Mouse (Mus musculus) myocyte (in vitro differentiated cells): ENCODE measurements around the gene Kcnj16. TPM values are rescaled to one million over a fixed set of nuclear protein-coding genes. Genes with fewer than 3 reads are reported as not detected.

Experiments
- H3K27me3 ChIP-seq: one replicate; pipeline ENCODE4 v1.6.1; 2011; ENCODE audit not compliant: control insufficient read depth, insufficient read depth, insufficient read length
- H3K36me3 ChIP-seq: one replicate; pipeline ENCODE4 v1.6.1; 2011; ENCODE audit not compliant: control insufficient read depth, insufficient read depth
- H3K4me2 ChIP-seq: one replicate; pipeline ENCODE4 v1.6.1; 2011; ENCODE audit warnings: low read depth, control low read depth
- H3K4me3 ChIP-seq: one replicate; pipeline ENCODE4 v1.5.1; 2011; ENCODE audit warnings: mild to moderate bottlenecking, control low read depth, moderate library complexity
- H3K79me2 ChIP-seq: one replicate; pipeline ENCODE4 v1.6.1; 2011; ENCODE audit not compliant: control insufficient read depth, insufficient read depth
- H3ac ChIP-seq: one replicate; pipeline ENCODE4 v1.6.1; 2011; ENCODE audit not compliant: control insufficient read depth, insufficient read length
- CEBPB ChIP-seq: IDR thresholded peaks from 2 replicates; pipeline ENCODE4 v1.6.1; 2011; ENCODE audit warnings: mild to moderate bottlenecking, moderate library complexity; ENCODE audit not compliant: poor library complexity, insufficient read depth, severe bottlenecking
- E2F4 ChIP-seq: IDR thresholded peaks from one replicate; pipeline ENCODE4 v1.6.1; 2011; ENCODE audit warnings: mild to moderate bottlenecking, control low read depth, moderate library complexity; ENCODE audit not compliant: insufficient read depth
- MAX ChIP-seq: IDR thresholded peaks from one replicate; pipeline ENCODE4 v1.6.1; 2011; ENCODE audit warnings: low read depth, mild to moderate bottlenecking, control low read depth
- MYOD1 ChIP-seq, 3 experiments: IDR thresholded peaks; one replicate each; pipeline ENCODE4 v1.6.1; 2011; ENCODE audit warnings: control low read depth in 2 of 3, low read depth in 2 of 3, mild to moderate bottlenecking in 2 of 3, moderate library complexity in 1 of 3; ENCODE audit not compliant: insufficient read length in 2 of 3, control insufficient read depth in 1 of 3
- MYOG ChIP-seq, 3 experiments: IDR thresholded peaks; one replicate each; pipeline ENCODE4 v1.6.1; 2011; ENCODE audit warnings: control low read depth in 2 of 3, low read depth in 2 of 3, mild to moderate bottlenecking in 2 of 3; ENCODE audit not compliant: insufficient read length in 2 of 3, control insufficient read depth in 1 of 3, insufficient read depth in 1 of 3
- POLR2A ChIP-seq: IDR thresholded peaks from one replicate; pipeline ENCODE4 v1.6.1; 2011; ENCODE audit warnings: low read depth, mild to moderate bottlenecking, control low read depth, moderate library complexity; ENCODE audit not compliant: insufficient read length
- POLR2AphosphoS2 ChIP-seq: IDR thresholded peaks from one replicate; pipeline ENCODE4 v1.6.1; 2011; ENCODE audit warnings: low read depth, control low read depth; ENCODE audit not compliant: insufficient read length
- REST ChIP-seq: IDR thresholded peaks from one replicate; pipeline ENCODE4 v1.6.1; 2011; ENCODE audit warnings: mild to moderate bottlenecking, control low read depth, moderate library complexity; ENCODE audit not compliant: insufficient read depth, insufficient read length
- SRF ChIP-seq: IDR thresholded peaks from one replicate; pipeline ENCODE4 v1.6.1; 2011; ENCODE audit warnings: low read depth; ENCODE audit not compliant: control insufficient read depth, insufficient read length
- TCF12 ChIP-seq: IDR thresholded peaks from one replicate; pipeline ENCODE4 v1.6.1; 2011; ENCODE audit warnings: mild to moderate bottlenecking, control low read depth; ENCODE audit not compliant: poor library complexity, insufficient read depth, severe bottlenecking
- TCF3 ChIP-seq: IDR thresholded peaks from one replicate; pipeline ENCODE4 v1.6.1; 2011; ENCODE audit warnings: low read depth, control low read depth; ENCODE audit not compliant: insufficient read length
- USF1 ChIP-seq: IDR thresholded peaks from one replicate; pipeline ENCODE4 v1.6.1; 2011; ENCODE audit warnings: low read depth, mild to moderate bottlenecking, control low read depth, moderate library complexity
- polyA plus RNA-seq: library from polyadenylated mRNA; unstranded; fragments of >200 nt; fragmentation: generic; extraction: Trizol; gene quantifications from one replicate; pipeline ENCODE4 v1.2.1, GENCODE M21; 2012; ENCODE audit warnings: missing spikeins

Gene Kcnj16
- polyA plus RNA-seq, 1 experiment = 0.06 TPM

DNA sequence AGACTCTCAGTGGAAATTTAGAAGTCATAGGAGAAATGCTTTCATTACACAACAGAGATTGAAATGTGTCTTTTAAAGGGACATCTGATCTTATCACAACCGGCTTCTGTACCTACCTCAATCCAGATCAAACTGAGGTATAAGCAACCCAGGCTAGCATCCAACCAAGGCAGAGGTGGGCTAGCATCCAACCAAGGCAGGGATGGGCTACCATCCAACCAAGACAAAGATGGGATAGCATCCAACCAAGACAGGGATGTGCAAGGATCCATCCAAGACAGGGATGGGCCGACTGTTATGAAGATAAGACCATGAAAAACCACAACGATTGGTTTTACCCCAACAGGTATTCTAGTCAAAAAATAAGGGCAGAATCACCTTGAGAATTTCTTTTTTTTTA, 48.4 kb downstream of the Kcnj16 start:
- no peak overlapping the region for H3ac ChIP-seq
- TF ChIP-seq SRF = no peak
- no peak for TF ChIP-seq POLR2AphosphoS2
- no peaks in the 10 kb centered on the region for H3K36me3 ChIP-seq
- H3K27me3 ChIP-seq = no peaks in the 10 kb centered on the region
- H3K4me2 ChIP-seq = no peak overlapping the region
- H3K4me3 ChIP-seq = no peak overlapping the region
- H3K79me2 ChIP-seq = no peaks in the 10 kb centered on the region

- Histone ChIP-seq H3K79me2 (no peaks in the 10 kb centered on the region), H3ac (no peak overlapping the region), H3K27me3 (no peaks in the 10 kb centered on the region), H3K4me3 (no peak overlapping the region), H3K4me2 (no peak overlapping the region), H3K36me3 (no peaks in the 10 kb centered on the region)
- TF ChIP-seq TCF12 (no peak), E2F4 (no peak), MAX (no peak), USF1 (no peak), POLR2A (no peak), MYOD1 (IDR thresholded peaks at IDR 0.05; ENCODE audit: control insufficient read depth in 1 of 3, insufficient read length in 2 of 3, low read depth in 2 of 3) (no peak)
Measured at GRCm38 (mm10) chr11:111020211-111020610, 52.4 kb downstream of the Kcnj16 start.

DNA sequence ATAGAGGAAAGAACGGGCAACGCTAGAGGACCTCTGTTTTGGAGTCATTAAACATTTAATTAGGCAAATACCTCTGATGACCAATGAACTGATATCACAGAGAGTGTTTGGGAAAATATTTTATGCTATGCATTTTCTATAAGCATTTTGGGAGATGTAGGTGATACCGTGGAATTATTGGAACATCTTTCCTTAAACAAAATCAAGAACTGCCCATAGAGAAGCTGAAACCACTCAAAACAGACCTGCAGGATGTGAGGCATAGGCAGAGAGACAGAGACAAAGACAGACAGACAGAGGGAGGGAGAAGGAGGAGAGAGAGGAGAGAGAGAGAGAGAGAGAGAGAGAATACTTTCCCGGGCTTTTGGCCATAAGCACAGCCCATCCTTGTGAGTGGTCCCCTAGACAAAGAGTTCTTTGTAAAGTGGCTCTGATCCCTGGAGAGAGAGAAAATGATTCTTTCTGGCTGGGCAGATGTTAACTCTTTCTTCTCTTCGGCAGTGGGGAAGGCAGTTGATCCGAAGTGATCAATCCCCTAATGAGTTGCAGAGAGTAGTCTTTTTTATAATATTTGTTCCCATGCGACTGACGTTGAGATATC, 54.9 kb downstream of the Kcnj16 start:
- Histone ChIP-seq H3K79me2 (no peaks in the 10 kb centered on the region), H3ac (no peak overlapping the region), H3K27me3 (no peaks in the 10 kb centered on the region), H3K36me3 (no peaks in the 10 kb centered on the region), H3K4me2 (no peak overlapping the region), H3K4me3 (no peak overlapping the region)
- TF ChIP-seq CEBPB = no peak
- TF ChIP-seq POLR2A = no peak
- TF ChIP-seq TCF3 = no peak
- no peak for TF ChIP-seq MYOG (IDR thresholded peaks at IDR 0.05; ENCODE audit: control insufficient read depth in 1 of 3, insufficient read depth in 1 of 3, insufficient read length in 2 of 3, low read depth in 2 of 3)
- no peak for TF ChIP-seq MYOD1 (IDR thresholded peaks at IDR 0.05; ENCODE audit: control insufficient read depth in 1 of 3, insufficient read length in 2 of 3, low read depth in 2 of 3)
- TF ChIP-seq USF1 = no peak
- TF ChIP-seq REST = no peak

- Histone ChIP-seq H3K4me2 (no peak overlapping the region), H3K4me3 (no peak overlapping the region), H3ac (no peak overlapping the region), H3K27me3 (no peaks in the 10 kb centered on the region), H3K79me2 (no peaks in the 10 kb centered on the region), H3K36me3 (no peaks in the 10 kb centered on the region)
- TF ChIP-seq CEBPB = no peak
- no peak for TF ChIP-seq POLR2A
- no peak for TF ChIP-seq POLR2AphosphoS2
- no peak for TF ChIP-seq REST
- no peak for TF ChIP-seq MYOD1 (IDR thresholded peaks at IDR 0.05; ENCODE audit: control insufficient read depth in 1 of 3, insufficient read length in 2 of 3, low read depth in 2 of 3)
Measured at GRCm38 (mm10) chr11:111042175-111042574, 74.3 kb downstream of the Kcnj16 start.

DNA sequence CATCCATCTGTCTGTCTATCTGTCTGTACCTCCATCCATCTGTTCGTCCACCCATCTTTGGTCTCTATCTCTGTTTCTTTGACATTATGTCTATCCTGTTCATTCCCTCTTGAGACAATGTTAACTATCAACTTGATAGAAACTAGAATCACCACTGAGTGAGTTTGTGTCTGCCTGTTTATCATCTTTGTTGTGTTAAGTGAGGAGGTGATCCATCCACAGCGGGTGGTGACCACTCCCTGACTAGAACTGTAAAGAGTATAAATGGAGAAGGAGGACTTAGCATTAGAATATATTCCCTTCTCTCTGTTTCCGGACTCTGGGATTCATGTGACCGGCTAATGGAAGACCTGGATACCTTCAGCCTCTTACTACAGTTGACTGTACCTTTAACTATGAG, 75.5 kb downstream of the Kcnj16 start:
- H3K27me3 ChIP-seq = no peaks in the 10 kb centered on the region
- TF ChIP-seq MAX = no peak
- TF ChIP-seq SRF = no peak
- no peak for TF ChIP-seq CEBPB
- no peak for TF ChIP-seq MYOD1 (IDR thresholded peaks at IDR 0.05; ENCODE audit: control insufficient read depth in 1 of 3, insufficient read length in 2 of 3, low read depth in 2 of 3)
- TF ChIP-seq POLR2A = no peak
- TF ChIP-seq MYOG (IDR thresholded peaks at IDR 0.05; ENCODE audit: control insufficient read depth in 1 of 3, insufficient read depth in 1 of 3, insufficient read length in 2 of 3, low read depth in 2 of 3) = no peak
- no peak for TF ChIP-seq POLR2AphosphoS2
- TF ChIP-seq TCF12 = no peak
- TF ChIP-seq REST = no peak
- TF ChIP-seq TCF3 = no peak
- TF ChIP-seq USF1 = no peak
- no peak for TF ChIP-seq E2F4
- H3K4me3 ChIP-seq = no peak overlapping the region
- no peak overlapping the region for H3ac ChIP-seq
- no peaks in the 10 kb centered on the region for H3K79me2 ChIP-seq
- H3K4me2 ChIP-seq = no peak overlapping the region
- no peaks in the 10 kb centered on the region for H3K36me3 ChIP-seq

GRCm38 (mm10) chr11:111054252-111054651, 86.4 kb downstream of the Kcnj16 start:
- no peaks in the 10 kb centered on the region for H3K79me2 ChIP-seq
- H3K27me3 ChIP-seq = no peaks in the 10 kb centered on the region
- H3ac ChIP-seq = no peak overlapping the region
- TF ChIP-seq CEBPB (0 out of 2 replicates have a peak, but pooled peaks have one; percentile 13), POLR2A (no peak)
- no peak overlapping the region for H3K4me3 ChIP-seq
- no peaks in the 10 kb centered on the region for H3K36me3 ChIP-seq
- no peak overlapping the region for H3K4me2 ChIP-seq
